In genomic region chr17:65081072-65081778, GRCm38 (mm10) we compare ENCODE assay signal across 24 mouse cellular contexts.
DNase-seq lines count a peak whose midpoint lies in the region; ATAC-seq and TF ChIP-seq lines count a peak whose summit lies in the region.
"Had no signal": no experiment of that assay in that cellular context is flagged by ENCODE, and none has a peak within 500 bp of the region (broad histone marks: within the 10 kb centered on the region; RNA-seq: fewer than 3 reads in every experiment).

No protein-coding gene starts in this region.

- no peak overlapping the region for H3K9ac ChIP-seq in hindbrain, embryonic 13.5 days
- no peak overlapping the region for H3K9ac ChIP-seq in hindbrain, postnatal 0 days (replicated peaks; ENCODE audit: low read length)
- no peak overlapping the region for H3K9ac ChIP-seq in forebrain, embryonic 12.5 days
- H3K9ac ChIP-seq: heart, embryonic 12.5 days; limb, embryonic 13.5 days; liver, embryonic 12.5 days; midbrain, embryonic 12.5 days had no signal

- DNase-seq in hindbrain, postnatal 0 days (ENCODE audit: low spot score): no peak
- DNase-seq in embryo, embryonic 10.5 days (ENCODE audit: low spot score): peak; percentile 19
- DNase-seq in mesoderm, embryonic 11.5 days (ENCODE audit: low read depth, low spot score): peak; percentile 17
- no peak for DNase-seq in urinary bladder, postnatal 4 days (ENCODE audit: low spot score in 2 of 2)
- no peak for DNase-seq in spleen, postnatal 36 days (ENCODE audit: low spot score in 2 of 2)
- DNase-seq: adrenal gland, postnatal 25 days; cerebellum, adult 11 months; cerebellum, adult 9-11 months; gastrocnemius, postnatal 25 days; heart, postnatal 10 days; kidney, adult 18-20 months; kidney, postnatal 4 days; lung, adult 18-20 months; lung, postnatal 10 days; right cerebral cortex, postnatal 14 days; thymus, postnatal 4 days had no signal

- 63% methylated on average over 9 of the region's 9 CpGs for WGBS in hindbrain, embryonic 13.5 days
- whole genome bisulfite sequencing in hindbrain, postnatal 0 days: 60% methylated on average over 9 of the region's 9 CpGs
- WGBS in forebrain, embryonic 12.5 days: 51% methylated on average over 9 of the region's 9 CpGs

- ATAC-seq in hindbrain, embryonic 13.5 days (ENCODE audit: low FRiP score): no peak
- ATAC-seq in hindbrain, postnatal 0 days: no peak
- peak; percentile 11; the same call in 1 of the 2 replicates for ATAC-seq in forebrain, embryonic 12.5 days (ENCODE audit: low FRiP score)
- ATAC-seq: activated CD4-positive, CD25-positive, alpha-beta regulatory T cell, adult 4 months; liver, embryonic 12.5 days had no signal

- no peak for TF ChIP-seq CTCF in hindbrain, postnatal 0 days (IDR thresholded peaks at IDR 0.05; ENCODE audit: low read depth)

- no peak overlapping the region for H3K4me2 ChIP-seq in hindbrain, embryonic 13.5 days
- no peak overlapping the region for H3K4me2 ChIP-seq in hindbrain, postnatal 0 days (ENCODE audit: low read depth, low read length)
- no peak overlapping the region for H3K4me2 ChIP-seq in forebrain, embryonic 12.5 days
- H3K4me2 ChIP-seq: heart, embryonic 12.5 days; limb, embryonic 13.5 days; liver, embryonic 12.5 days; midbrain, embryonic 12.5 days had no signal

- H3K4me1 ChIP-seq in hindbrain, embryonic 13.5 days (replicated peaks): peaks cover 18% of the 10 kb centered on the region
- H3K4me1 ChIP-seq in hindbrain, postnatal 0 days (ENCODE audit: insufficient read depth, low read length): no peaks in the 10 kb centered on the region
- 0 out of 2 replicates have a peak, but pooled peaks cover 5% of the 10 kb centered on the region for H3K4me1 ChIP-seq in forebrain, embryonic 12.5 days
- H3K4me1 ChIP-seq: heart, embryonic 12.5 days; limb, embryonic 13.5 days; liver, embryonic 12.5 days had no signal

- H3K27me3 ChIP-seq in hindbrain, embryonic 13.5 days: no peaks in the 10 kb centered on the region
- H3K27me3 ChIP-seq in hindbrain, postnatal 0 days (ENCODE audit: insufficient read depth, low read length): no peaks in the 10 kb centered on the region
- H3K27me3 ChIP-seq in forebrain, embryonic 12.5 days: no peaks in the 10 kb centered on the region
- H3K27me3 ChIP-seq: heart, embryonic 12.5 days; limb, embryonic 13.5 days; liver, embryonic 12.5 days; midbrain, embryonic 12.5 days had no signal

- H3K4me3 ChIP-seq in hindbrain, embryonic 13.5 days: no peak overlapping the region
- no peak overlapping the region for H3K4me3 ChIP-seq in hindbrain, postnatal 0 days (ENCODE audit: low read length)
- H3K4me3 ChIP-seq in forebrain, embryonic 12.5 days (replicated peaks): no peak overlapping the region
- H3K4me3 ChIP-seq: heart, embryonic 12.5 days; limb, embryonic 13.5 days; liver, embryonic 12.5 days; midbrain, embryonic 12.5 days; myocyte had no signal

- no peaks in the 10 kb centered on the region for H3K9me3 ChIP-seq in hindbrain, embryonic 13.5 days
- H3K9me3 ChIP-seq in hindbrain, postnatal 0 days (ENCODE audit: low read length): no peaks in the 10 kb centered on the region
- H3K9me3 ChIP-seq in forebrain, embryonic 12.5 days: no peaks in the 10 kb centered on the region
- H3K9me3 ChIP-seq: heart, embryonic 12.5 days; limb, embryonic 13.5 days; liver, embryonic 12.5 days; midbrain, embryonic 12.5 days had no signal

- peak overlapping the region; percentile 13; the same call in 1 of the 2 replicates for H3K27ac ChIP-seq in hindbrain, embryonic 13.5 days
- H3K27ac ChIP-seq in hindbrain, postnatal 0 days: no peak overlapping the region
- no peak overlapping the region for H3K27ac ChIP-seq in forebrain, embryonic 12.5 days
- H3K27ac ChIP-seq: limb, embryonic 13.5 days; liver, embryonic 12.5 days; midbrain, embryonic 12.5 days had no signal

- no peaks in the 10 kb centered on the region for H3K36me3 ChIP-seq in hindbrain, embryonic 13.5 days
- no peaks in the 10 kb centered on the region for H3K36me3 ChIP-seq in hindbrain, postnatal 0 days (ENCODE audit: insufficient read depth, low read length)
- no peaks in the 10 kb centered on the region for H3K36me3 ChIP-seq in forebrain, embryonic 12.5 days (replicated peaks)
- H3K36me3 ChIP-seq: heart, embryonic 12.5 days; limb, embryonic 13.5 days; liver, embryonic 12.5 days; midbrain, embryonic 12.5 days had no signal

Comparison
In these comparisons a context has a peak if more than half of its experiments do, and no peak if none do; other contexts are left out.
1. DNase-seq: peak in embryo, embryonic 10.5 days (single experiment) and mesoderm, embryonic 11.5 days (single experiment); none in hindbrain, postnatal 0 days (single experiment), urinary bladder, postnatal 4 days (0 of 2) and spleen, postnatal 36 days (0 of 2).